Mouse (Mus musculus): ENCODE results near the gene Gm10974.

- no peak for TF ChIP-seq CTCF (IDR thresholded peaks at IDR 0.05; ENCODE audit: low read depth, low read length)
- no peak for TF ChIP-seq TAL1 (conservative IDR thresholded peaks at IDR 0.05; ENCODE audit: low read depth, low read length)
These were observed 3.6 kb downstream of the Gm10974 start for GRCm38 (mm10) chr7:66369071-66369933.

All from G1E (cell line).